In genomic region chr1:191396446-191396845, GRCm38 (mm10) we compare ENCODE assay signal across 8 mouse cellular contexts. TPM values are rescaled to one million over a fixed set of nuclear protein-coding genes. Genes with fewer than 3 reads are reported as not detected.
A peak's percentile ranks its signal among the peaks of the same experiment; 100 is the strongest.
DNase-seq lines count a peak whose midpoint lies in the region; ATAC-seq and TF ChIP-seq lines count a peak whose summit lies in the region.

No protein-coding gene starts in this region.

- no peaks in the 10 kb centered on the region for H3K36me3 ChIP-seq in forebrain, embryonic 12.5 days (replicated peaks)
- H3K36me3 ChIP-seq in hindbrain, postnatal 0 days (ENCODE audit: insufficient read depth, low read length), result no peaks in the 10 kb centered on the region
- no peaks in the 10 kb centered on the region for H3K36me3 ChIP-seq in liver, embryonic 14.5 days (replicated peaks; ENCODE audit: control insufficient read depth, insufficient read depth, low read depth)
- H3K36me3 ChIP-seq in neural tube, embryonic 14.5 days (ENCODE audit: control insufficient read depth, insufficient read depth, low read length), result no peaks in the 10 kb centered on the region

- no peak for TF ChIP-seq CTCF in hindbrain, postnatal 0 days (IDR thresholded peaks at IDR 0.05; ENCODE audit: low read depth)
- no peak for TF ChIP-seq CTCF in liver, embryonic 14.5 days (IDR thresholded peaks at IDR 0.05; ENCODE audit: low read depth)

- ATAC-seq in forebrain, embryonic 12.5 days (ENCODE audit: low FRiP score), result peak; percentile 40
- peak; percentile 1; the same call in 1 of the 2 replicates for ATAC-seq in hindbrain, postnatal 0 days
- peak; percentile 54 for ATAC-seq in liver, embryonic 14.5 days (ENCODE audit: insufficient read depth)
- peak; percentile 5; the same call in 1 of the 2 replicates for ATAC-seq in neural tube, embryonic 14.5 days (ENCODE audit: low read depth)

- 1% methylated on average over 12 of the region's 74 CpGs for WGBS in forebrain, embryonic 12.5 days
- WGBS in hindbrain, postnatal 0 days, result 3% methylated on average over 36 of the region's 74 CpGs
- WGBS in liver, embryonic 14.5 days (ENCODE audit: insufficient replicate concordance), result under 1% methylated on average over 61 of the region's 74 CpGs
- 0% methylated on average over 29 of the region's 74 CpGs for WGBS in neural tube, embryonic 14.5 days

- H3K9me3 ChIP-seq in forebrain, embryonic 12.5 days, result no peaks in the 10 kb centered on the region
- H3K9me3 ChIP-seq in hindbrain, postnatal 0 days (ENCODE audit: low read length), result no peaks in the 10 kb centered on the region
- H3K9me3 ChIP-seq in liver, embryonic 14.5 days (ENCODE audit: control insufficient read depth, low read length), result no peaks in the 10 kb centered on the region
- no peaks in the 10 kb centered on the region for H3K9me3 ChIP-seq in neural tube, embryonic 14.5 days (ENCODE audit: control insufficient read depth, low read length)

- H3K27ac ChIP-seq in forebrain, embryonic 12.5 days, result peak overlapping the region; percentile 89
- H3K27ac ChIP-seq in hindbrain, postnatal 0 days, result peak overlapping the region; percentile 86
- peak overlapping the region; percentile 78 for H3K27ac ChIP-seq in liver, embryonic 14.5 days
- H3K27ac ChIP-seq in neural tube, embryonic 14.5 days (ENCODE audit: low read depth, low read length), result peak overlapping the region; percentile 69

- peak overlapping the region; percentile 82 for H3K9ac ChIP-seq in forebrain, embryonic 12.5 days
- peak overlapping the region; percentile 67 for H3K9ac ChIP-seq in hindbrain, postnatal 0 days (replicated peaks; ENCODE audit: low read length)
- H3K9ac ChIP-seq in liver, embryonic 14.5 days (replicated peaks), result peak overlapping the region; percentile 89
- peak overlapping the region; percentile 56 for H3K9ac ChIP-seq in neural tube, embryonic 14.5 days (replicated peaks; ENCODE audit: low read depth, low read length)

- no peak for TF ChIP-seq EP300 in liver, embryonic 14.5 days (IDR thresholded peaks at IDR 0.05; ENCODE audit: low read depth)

- H3K4me2 ChIP-seq in forebrain, embryonic 12.5 days, result peak overlapping the region; percentile 78
- H3K4me2 ChIP-seq in hindbrain, postnatal 0 days (ENCODE audit: low read depth, low read length), result peak overlapping the region; percentile 60
- peak overlapping the region; percentile 75 for H3K4me2 ChIP-seq in liver, embryonic 14.5 days (ENCODE audit: low read depth)
- peak overlapping the region; percentile 55 for H3K4me2 ChIP-seq in neural tube, embryonic 14.5 days (ENCODE audit: low read depth, low read length)

- peak; percentile 45 to 52 for DNase-seq in kidney, adult 8-10 months
- no peak for DNase-seq in kidney, adult 11 months
- peak; percentile 59 for DNase-seq in T-cell, adult 2 months (ENCODE audit: low spot score)
- DNase-seq in hindbrain, postnatal 0 days (ENCODE audit: low spot score), result peak; percentile 61
- peak; percentile 47 to 54 (median 49) for DNase-seq in liver, embryonic 14.5 days (ENCODE audit: low read depth in 3 of 3, low spot score in 3 of 3)
- DNase-seq in layer of hippocampus, postnatal 14 days (ENCODE audit: low spot score in 2 of 2), result no peak

- no peaks in the 10 kb centered on the region for H3K27me3 ChIP-seq in forebrain, embryonic 12.5 days
- H3K27me3 ChIP-seq in hindbrain, postnatal 0 days (ENCODE audit: insufficient read depth, low read length), result no peaks in the 10 kb centered on the region
- no peaks in the 10 kb centered on the region for H3K27me3 ChIP-seq in liver, embryonic 14.5 days (ENCODE audit: control insufficient read depth, insufficient read depth, low read length)
- no peaks in the 10 kb centered on the region; the same call in 1 of the 2 replicates for H3K27me3 ChIP-seq in neural tube, embryonic 14.5 days (ENCODE audit: control insufficient read depth, insufficient read depth, low read length)

- peak overlapping the region; percentile 77 for H3K4me3 ChIP-seq in forebrain, embryonic 12.5 days (replicated peaks)
- H3K4me3 ChIP-seq in hindbrain, postnatal 0 days (ENCODE audit: low read length), result peak overlapping the region; percentile 75
- peak overlapping the region; percentile 90 to 99 for H3K4me3 ChIP-seq in liver, embryonic 14.5 days (ENCODE audit: insufficient read depth in 1 of 2, low read depth in 2 of 2, low read length in 2 of 2)
- H3K4me3 ChIP-seq in neural tube, embryonic 14.5 days (ENCODE audit: low read depth, low read length), result peak overlapping the region; percentile 61

- peaks cover 10% of the 10 kb centered on the region; the same call in 1 of the 2 replicates for H3K4me1 ChIP-seq in forebrain, embryonic 12.5 days
- no peaks in the 10 kb centered on the region for H3K4me1 ChIP-seq in hindbrain, postnatal 0 days (ENCODE audit: insufficient read depth, low read length)
- peaks cover 5 to 8% of the 10 kb centered on the region in 2 experiments; a peak in 2 of 4 replicates for H3K4me1 ChIP-seq in liver, embryonic 14.5 days (replicated peaks; ENCODE audit: control insufficient read depth in 2 of 2, insufficient read depth in 2 of 2, low read length in 1 of 2)
- no peaks in the 10 kb centered on the region for H3K4me1 ChIP-seq in neural tube, embryonic 14.5 days (ENCODE audit: control insufficient read depth, insufficient read depth, low read length)

RNA-seq across cellular contexts. Expression of gene Ppp2r5a, which starts 6.6 kb away (rescaled TPM):
- 9.0 and 12.2 TPM in 2 replicates for polyA plus RNA-seq in forebrain, embryonic 12.5 days (2016; fragmentation: Nextera tagmentation; extraction: Ambion mirVana)
- total RNA-seq in hindbrain, postnatal 0 days (2014; rRNA removed), result 54.0 and 65.6 TPM in 2 replicates
- 12.8 and 13.2 TPM in 2 replicates for polyA plus RNA-seq in hindbrain, postnatal 0 days (2015; fragmentation: Nextera tagmentation; extraction: Ambion mirVana)
- polyA plus RNA-seq in liver, embryonic 14.5 days (2012; rRNA removed), result 16.4 and 23.8 TPM in 2 replicates
- 21.0 and 23.8 TPM in 2 replicates for polyA plus RNA-seq in liver, embryonic 14.5 days (2014; fragmentation: Nextera tagmentation; extraction: Ambion mirVana)
- 6.9 and 9.4 TPM in 2 replicates for polyA plus RNA-seq in neural tube, embryonic 14.5 days (2014; fragmentation: Nextera tagmentation; extraction: Ambion mirVana)
- 10 to 100 TPM; 67.1 to 73.0 TPM for total RNA-seq in layer of hippocampus, postnatal 14 days (2021)

Comparison
In these comparisons a context has a peak if more than half of its experiments do, and no peak if none do; other contexts are left out.
1. DNase-seq: peak in kidney, adult 8-10 months (2 of 2), T-cell, adult 2 months (single experiment), hindbrain, postnatal 0 days (single experiment) and liver, embryonic 14.5 days (3 of 3); none in kidney, adult 11 months (single experiment) and layer of hippocampus, postnatal 14 days (0 of 2).
2. ATAC-seq: peak in every context shown above with its lines; median percentile 54 in liver, embryonic 14.5 days; 40 in forebrain, embryonic 12.5 days; 5 in neural tube, embryonic 14.5 days; 1 in hindbrain, postnatal 0 days.
3. Peak in every context shown above with its lines, with median percentiles within 50 percentile points of each other: H3K27ac ChIP-seq, H3K4me2 ChIP-seq, H3K4me3 ChIP-seq and H3K9ac ChIP-seq.